Mouse (Mus musculus): ENCODE data around the gene Clcn1. TPM values are rescaled to one million over a fixed set of nuclear protein-coding genes. Genes with fewer than 3 reads are reported as not detected.

Clcn1 gene
- 100 to 1,000 TPM; 145 to 180 (median 166) TPM for total RNA-seq (2022)

DNA sequence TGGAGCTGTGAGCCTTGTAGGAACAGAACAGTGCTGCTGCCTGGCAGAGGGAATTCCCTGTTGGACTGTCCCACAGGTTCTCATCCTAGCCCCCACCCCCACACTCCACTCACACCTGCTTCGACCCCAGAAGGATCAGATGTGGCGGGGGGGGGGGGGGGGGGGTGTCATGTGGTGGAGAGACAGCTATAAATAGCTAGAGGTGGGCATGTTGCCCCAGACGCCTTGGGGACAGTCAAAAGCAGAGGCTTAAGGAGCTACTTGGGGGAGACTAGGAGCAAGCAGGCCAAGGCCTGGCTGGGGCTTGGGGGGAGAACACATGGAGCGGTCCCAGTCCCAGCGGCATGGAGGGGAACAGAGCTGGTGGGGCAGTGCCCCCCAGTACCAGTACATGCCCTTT, at the start of gene Clcn1:
Clcn1 (plus strand) TSS at position 238 of the 400 bp plus-strand sequence.
- DNase-seq (ENCODE audit: low spot score in 2 of 2): peak; percentile 67 to 77

DNA sequence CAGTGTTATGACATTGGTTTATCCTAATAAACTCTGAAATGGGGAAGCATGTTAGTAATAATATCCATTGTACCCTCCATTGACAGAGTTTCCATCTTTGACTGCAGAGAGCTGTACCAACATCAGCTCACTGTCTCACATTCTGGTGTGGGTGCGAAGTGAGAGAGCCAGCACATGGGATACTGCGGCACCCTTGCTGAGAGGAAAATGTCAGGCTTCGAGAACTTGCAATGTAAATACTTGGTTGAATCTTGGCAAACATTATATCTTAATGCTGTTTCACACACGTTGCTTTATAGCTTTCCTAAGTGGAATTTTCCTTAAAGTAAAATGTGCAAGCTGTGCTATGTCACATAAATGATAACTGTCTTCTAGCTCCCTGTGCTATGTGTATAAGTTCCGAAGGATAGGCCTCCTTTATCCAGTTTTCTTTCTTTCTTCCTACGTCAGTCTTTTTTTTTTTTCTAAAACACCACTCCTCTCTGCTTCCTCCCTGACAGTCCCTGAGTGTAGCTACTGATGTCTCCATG, 49.1 kb upstream of the Clcn1 start:
- DNase-seq (ENCODE audit: low spot score in 2 of 2): no peak

DNA sequence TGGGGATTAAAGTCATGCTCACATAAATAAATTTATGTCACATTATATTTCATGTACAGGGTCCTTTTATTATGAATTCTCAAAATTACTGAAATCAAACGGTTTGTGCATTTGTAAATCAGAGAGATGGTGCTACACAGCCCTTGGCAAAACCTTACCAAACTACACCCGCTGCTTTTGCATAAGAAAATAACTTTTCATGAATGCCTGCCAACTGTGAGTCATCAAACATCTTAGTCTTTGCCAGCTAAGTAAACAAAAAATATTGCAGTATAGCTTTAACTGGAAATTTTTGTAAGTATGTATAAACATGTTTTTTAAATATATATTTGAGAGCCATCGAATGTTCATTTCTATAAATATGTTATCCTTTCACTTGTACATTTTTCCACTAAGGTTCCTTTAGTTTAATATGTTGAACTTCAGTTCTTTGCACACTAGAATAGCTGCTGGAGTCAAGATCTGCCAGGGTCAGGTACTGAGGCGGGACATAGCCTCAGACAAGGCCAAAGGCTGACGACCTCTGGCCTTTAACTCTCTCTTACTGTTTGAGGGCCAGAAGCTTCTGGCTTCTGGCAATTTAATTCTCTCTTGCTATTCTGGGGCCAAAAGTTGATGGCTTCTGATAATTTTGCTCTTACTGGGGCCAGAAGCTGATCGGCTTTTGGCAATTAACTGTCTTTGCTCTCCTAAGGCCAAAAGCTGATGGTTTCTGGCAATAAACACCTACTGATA, 45.0 kb upstream of the Clcn1 start:
- DNase-seq (ENCODE audit: low spot score in 2 of 2): no peak

DNA sequence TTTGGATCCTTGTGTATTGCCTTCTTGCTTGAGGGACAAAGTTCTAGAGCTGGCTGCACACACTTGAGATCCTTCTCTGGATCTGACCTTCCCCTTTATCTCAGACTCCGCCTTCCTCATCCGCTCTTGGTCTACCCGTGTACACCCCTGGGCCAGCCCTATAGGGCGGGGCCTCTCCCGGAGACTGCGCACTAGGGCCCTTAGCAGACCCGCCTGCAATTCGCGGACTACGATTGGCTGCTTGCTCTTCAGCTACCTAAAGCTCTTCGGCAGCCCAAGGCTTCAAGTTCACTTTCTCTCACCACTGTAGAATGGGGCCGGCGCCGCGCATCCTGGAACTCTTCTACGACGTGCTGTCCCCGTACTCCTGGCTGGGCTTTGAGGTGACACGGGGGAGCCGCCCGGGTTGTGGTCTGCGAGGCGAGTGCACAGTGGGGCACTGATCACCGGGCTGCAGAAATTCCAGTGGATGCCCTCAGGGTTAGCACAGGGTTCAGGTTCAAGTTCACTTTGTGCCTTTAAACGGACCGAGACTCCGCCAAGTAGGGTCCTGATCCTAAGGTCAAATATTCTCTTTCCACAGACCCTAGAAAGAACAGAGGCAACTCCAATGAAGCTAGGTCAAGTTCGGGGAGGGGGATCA, 40.7 kb upstream of the Clcn1 start, which contains the start of gene Gstk1:
Gstk1 (plus strand) TSS at position 225 of the 643 bp plus-strand sequence.
- DNase-seq (ENCODE audit: low spot score in 2 of 2): peak; percentile 68 to 85

DNA sequence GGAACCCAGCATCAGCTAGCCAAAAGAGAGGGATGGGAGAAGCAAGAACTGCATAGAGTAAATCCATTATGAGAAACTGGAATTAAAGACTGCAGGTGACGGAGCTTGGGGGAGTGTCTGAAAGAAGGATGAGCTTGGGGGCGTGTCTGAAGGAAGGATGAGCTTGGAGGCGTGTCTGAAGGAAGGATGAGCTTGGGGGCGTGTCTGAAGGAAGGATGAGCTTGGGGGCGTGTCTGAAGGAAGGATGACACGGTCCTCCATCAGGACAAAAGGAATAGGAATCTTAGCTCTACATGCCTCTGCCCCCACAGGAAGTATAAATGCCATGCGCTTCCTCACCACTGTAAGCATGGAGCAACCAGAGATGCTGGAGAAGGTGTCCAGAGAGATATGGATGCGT, 39.3 kb upstream of the Clcn1 start:
- DNase-seq (ENCODE audit: low spot score in 2 of 2): peak in 1 of 2 experiments; percentile 28

DNA sequence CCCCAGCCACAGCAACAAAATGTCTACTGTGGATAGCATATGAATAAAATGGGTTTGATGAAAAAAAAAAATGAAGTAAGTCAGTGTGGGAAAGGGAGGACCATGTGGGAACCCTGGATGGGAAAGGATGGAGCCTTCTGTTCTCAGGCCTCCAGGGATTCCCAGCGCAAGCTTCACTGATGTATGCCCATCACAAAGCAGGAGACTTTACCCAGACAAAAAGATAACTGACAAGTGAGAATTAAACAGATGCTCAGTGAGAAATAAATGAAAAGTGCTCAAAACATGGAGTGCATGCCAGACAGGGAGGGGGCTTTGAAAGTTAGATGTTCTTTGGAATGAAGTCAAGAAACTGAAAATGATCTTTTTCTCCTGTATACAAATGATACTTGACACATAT, 38.5 kb upstream of the Clcn1 start:
- no peak for DNase-seq (ENCODE audit: low spot score in 2 of 2)

DNA sequence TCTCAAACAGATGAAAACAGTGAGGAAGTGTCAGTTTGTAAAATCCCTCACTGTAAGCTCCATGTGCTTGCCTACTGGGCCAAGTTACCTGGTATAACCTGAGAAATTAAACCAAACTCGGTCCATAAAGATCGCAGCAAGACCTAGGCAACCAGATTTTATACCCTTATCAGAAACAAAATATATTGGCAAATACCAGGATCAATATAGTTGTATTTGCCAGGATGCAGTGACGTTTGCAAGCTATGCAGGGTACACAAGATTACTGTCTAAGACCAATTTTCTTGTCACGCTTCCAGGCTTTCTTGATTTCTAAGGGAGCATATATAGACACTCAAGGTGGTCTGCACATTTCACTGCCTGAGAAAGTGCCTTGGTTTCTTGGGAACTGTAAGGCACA, 34.7 kb upstream of the Clcn1 start:
- no peak for DNase-seq (ENCODE audit: low spot score in 2 of 2)

DNA sequence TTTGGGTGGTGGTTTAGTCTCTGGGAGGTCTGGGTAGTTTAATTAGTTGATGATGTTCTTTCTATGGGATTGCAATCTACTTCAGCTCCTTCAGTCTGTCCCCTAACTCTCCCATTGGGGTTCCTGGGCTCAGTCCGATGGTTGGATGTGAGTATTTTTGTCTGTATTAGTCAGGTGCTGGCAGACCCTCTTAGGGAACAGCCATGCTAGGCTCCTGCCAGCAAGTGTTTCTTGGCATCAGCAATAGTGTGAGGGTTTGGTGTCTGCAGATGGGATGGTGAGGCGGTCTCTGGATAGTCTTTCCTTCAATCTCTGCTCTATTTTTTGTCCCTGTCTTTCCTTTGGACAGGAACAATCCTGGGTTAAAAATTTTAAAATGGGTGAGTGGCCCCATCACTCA, 33.4 kb upstream of the Clcn1 start:
- no peak for DNase-seq (ENCODE audit: low spot score in 2 of 2)

DNA sequence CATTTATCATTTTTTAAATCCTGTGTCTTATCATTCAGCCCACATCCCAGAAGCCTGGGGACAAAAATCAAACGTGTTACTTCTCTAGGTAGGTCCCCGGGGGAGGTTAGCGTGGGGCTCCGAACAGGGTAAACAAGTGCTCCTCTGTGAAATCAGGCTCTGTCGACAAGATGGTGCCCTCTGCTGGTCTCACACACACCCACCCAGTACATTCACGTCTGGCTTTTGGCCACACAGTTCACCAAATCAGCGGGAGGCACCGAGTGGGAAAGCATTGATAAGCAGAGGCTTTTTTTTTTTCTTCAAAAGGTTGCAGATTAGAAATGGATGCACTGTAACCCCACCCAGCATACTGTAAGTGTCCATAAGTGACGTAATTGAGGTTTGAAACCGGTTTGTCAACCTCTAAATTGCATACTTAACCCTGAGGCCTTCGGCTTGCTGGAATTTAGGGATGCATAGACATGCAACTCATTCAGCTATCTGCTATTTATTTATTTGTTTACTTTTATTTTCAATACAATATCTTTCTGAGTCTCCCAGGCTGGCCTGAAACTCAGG, 29.1 kb upstream of the Clcn1 start:
- DNase-seq (ENCODE audit: low spot score in 2 of 2): peak in 1 of 2 experiments; percentile 32

DNA sequence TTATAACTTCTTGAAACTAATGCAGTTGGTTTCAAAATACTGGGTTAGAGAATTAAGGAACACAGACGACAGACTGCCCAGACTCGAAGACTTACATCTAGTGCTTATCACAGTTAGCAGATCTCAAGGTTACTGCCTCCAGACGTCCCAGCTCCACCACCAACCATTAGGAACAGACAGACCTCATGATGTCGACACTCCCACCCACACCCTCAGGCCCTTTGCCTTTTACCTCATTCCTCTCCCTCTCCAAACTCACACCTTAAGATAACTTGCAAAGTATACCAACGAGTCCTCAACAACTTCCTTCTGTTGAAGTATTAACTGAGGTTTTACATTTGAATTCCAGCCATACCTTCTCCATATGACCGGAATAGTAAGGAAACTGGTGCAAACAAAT, 26.1 kb upstream of the Clcn1 start:
- no peak for DNase-seq (ENCODE audit: low spot score in 2 of 2)

DNA sequence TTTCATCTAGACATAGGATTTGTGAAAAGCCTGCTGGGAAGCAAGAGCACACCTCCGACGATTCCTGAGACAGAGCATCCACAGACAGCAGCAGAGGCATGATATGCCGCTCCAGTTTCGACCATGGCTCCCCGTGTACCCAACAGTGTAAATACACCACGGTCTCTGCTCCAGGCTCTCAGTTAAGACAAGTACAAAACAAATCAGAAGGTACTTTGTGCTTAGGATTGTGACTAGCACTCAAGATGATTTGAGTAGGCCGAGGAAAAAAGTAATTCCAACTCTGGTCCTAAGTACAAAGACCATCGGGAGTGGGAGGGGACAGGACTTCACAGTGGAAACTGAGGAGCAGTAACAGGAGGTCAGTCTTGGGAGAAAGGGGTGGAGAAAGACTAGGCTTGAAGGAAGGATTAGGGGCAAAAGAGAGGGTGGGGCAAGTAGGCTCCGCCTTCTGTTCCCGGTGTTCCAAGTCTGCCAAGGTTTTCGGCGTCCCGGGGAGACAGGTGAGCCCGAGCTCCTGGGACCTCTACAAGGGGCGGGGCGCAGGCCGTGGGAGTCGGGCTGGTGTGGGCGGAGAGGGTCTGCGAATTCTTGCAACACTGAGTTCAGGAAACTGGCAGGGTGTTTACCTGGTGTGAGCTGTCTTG, 24.8 kb upstream of the Clcn1 start, which contains the start of gene Tmem139:
Tmem139 (plus strand) TSS at position 447 of the 647 bp plus-strand sequence.
- DNase-seq (ENCODE audit: low spot score in 2 of 2): no peak

DNA sequence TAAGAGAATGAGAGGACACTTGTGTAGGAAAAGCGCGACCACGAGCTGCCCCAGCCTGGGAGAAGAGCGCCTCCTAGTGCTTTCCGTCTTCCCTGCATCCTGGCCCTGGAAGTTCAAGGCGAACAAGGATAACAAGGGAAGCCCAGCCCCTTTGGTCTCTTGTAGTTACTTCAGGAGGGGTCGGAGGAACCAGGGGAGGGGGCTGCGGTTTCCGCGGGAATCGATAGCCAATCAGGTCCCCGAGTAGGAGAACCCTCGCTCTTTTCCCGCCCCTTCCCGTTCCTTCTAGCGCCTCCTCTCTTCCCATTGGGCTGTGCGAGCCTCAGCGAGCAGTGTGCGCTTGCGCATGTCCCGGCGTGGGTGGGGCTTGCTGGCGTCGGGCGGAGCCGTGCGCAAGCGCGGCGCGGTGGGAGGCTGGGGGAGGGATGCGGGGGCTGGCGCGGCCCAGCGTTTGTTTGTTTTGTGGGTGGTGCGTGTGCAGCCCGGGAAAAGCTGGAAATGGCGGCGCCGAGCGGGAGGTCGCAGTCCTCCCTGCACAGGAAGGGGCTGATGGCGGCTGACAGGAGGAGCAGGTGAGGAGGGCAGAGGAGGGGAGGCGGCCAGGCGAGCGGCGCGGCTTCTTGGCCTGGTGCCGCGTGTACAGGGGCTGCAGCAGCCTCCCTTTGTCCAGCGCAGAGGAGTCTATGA, 21.7 kb upstream of the Clcn1 start, which contains the start of gene Casp2:
Casp2 (plus strand) TSS at position 360 of the 687 bp plus-strand sequence.
- peak; percentile 97 to 98 for DNase-seq (ENCODE audit: low spot score in 2 of 2)

DNA sequence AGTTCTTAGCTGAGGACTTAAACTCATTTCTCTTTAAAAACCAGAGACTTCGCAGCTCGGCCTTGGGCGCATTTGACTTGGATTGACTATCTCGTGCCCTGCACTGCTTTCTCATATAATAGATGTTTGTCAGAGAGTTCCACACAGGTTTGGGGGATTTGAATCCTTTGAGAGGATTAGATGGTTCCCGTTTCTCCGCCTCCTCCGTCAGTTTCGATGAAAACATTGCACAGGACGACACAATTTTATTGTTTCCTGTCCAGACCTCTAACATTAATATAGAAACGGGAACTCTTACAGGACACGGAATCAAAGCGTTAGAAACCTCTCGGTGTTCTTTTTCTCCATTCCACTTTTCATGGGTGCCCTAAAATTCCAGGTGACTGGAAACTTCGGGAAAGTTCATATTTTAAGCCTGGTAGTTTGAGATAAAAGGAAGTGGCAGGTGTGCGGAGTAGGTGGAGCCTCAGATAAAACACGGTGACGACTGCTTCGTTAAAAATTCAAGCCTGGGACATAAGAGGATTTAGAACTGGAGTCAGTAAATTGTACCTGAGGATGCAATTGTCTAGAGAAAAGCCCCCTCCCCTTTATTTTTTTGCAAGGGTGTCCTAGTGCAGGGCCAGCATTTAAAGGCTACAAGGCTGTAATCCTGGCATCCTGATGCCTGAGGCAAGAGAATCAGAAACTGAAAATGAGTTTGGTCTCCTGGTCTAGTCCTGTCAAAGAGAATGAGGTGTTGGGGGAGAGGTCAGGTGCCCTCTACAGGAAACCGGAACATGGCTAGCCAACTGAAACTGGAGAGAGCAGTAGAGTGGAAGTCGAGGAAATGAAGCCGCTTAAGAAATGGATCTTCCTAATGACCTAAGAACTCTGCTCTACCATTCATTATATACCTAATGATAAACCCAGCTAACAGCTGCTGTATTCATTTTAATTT, 20.8 kb upstream of the Clcn1 start:
- no peak for DNase-seq (ENCODE audit: low spot score in 2 of 2)

DNA sequence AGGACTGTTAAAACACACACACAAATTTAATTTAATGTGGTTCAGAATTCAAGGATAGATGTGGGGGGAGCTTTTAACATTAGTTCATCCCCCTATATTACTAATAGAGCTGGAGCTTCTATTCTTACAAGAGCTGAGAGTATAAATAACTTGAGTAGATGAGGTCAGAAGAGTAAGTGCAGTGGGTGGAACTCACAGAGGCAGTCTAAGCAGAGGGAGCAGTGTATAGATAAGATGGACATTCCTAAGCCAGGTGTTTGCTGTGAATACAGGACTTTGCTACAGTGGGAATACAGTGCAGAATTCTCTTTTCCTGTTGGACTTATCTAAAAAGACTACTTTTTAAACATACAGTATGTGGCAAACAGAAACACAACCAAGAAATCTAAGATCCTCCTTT, 15.7 kb upstream of the Clcn1 start:
- DNase-seq (ENCODE audit: low spot score in 2 of 2): no peak

DNA sequence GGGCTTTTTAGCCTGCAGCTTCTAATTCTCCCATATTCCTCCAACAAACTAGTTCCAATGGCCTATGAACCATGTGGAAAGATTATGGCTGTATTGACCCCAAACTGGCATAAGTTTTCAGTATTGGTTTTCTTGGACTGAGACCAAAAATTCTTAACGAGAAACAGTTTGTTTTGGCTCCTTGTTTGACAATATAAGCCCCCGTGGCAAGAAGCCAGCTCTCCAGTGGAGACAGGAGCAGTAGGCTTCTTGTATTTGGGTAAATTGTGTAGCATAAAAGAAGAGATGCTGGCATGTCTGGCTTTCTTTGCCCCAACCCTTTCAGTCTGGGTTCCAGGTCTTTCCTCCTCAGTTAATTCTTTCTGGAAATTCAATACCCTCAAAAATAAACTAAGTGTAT, 10.3 kb upstream of the Clcn1 start:
- no peak for DNase-seq (ENCODE audit: low spot score in 2 of 2)

DNA sequence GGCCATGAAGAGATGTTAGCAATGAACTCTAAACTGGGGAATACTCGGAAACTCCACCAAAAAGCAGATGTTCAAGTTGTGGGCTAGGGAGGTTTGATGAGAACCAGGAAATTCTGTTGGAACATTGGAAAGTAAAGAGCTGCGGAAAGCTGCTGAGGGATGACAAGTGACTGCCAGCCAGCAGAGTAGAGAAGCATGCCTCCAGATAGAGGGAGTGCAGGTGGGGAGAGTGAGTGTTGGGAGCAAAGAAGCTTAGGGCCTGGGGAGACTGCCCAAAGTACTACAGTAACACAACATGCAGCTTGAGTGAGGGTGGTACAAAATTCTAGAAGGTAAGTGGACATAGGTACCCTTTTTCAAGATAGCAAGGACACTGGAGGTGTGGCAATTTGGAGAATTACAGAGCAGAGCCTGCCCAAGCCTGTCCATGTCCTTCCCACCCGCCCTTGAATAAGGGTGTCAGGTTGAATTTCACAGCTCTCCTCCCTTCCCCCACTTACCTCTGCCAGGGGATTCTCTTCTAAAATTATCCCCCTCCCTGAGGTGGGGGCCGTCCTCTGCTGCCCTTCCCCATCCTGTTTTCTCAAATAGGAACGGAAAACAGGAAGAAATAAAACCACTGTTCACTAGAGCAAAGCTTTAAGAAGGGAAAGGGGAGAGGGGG, 3.5 kb upstream of the Clcn1 start:
- DNase-seq (ENCODE audit: low spot score in 2 of 2): peak; percentile 28 to 38

DNA sequence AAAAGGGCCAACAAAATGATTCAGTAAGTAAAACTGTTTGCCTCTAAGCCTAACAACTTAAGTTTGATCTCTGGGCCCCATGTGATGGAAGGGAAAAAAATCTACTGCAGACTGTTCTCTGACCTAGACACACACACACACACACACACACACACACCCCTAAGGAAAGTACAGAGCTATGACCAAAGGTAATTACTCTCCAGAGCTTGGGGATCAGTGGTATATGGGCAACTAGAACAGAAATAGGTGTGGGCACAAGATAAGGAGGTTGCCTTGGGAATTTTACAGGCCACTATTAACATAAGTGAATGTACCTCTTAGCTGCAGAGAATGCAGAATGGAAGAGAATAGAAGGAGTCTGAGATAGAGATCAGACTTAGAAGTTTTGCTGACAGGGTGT, 1.1 kb downstream of the Clcn1 start:
- DNase-seq (ENCODE audit: low spot score in 2 of 2): no peak

DNA sequence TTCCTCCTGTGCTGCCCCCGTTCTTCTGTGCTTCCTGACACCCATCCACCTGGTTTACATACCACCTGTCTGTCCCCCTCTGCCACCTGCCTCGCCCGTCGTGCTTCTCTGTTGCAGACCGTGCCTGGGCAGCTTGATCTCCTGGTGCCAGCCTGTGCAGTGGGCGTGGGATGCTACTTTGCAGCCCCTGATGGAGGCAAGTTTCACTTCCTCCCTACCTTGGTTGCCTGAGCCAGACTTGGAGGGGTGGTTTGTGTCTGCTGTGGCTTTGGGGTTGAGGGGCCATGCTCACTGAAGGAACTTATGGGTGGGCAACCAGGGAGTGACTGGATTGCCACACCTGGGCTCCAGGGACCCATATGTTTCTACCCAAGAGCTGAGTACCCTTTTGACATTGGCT, 6.8 kb downstream of the Clcn1 start:
- no peak for DNase-seq (ENCODE audit: low spot score in 2 of 2)

DNA sequence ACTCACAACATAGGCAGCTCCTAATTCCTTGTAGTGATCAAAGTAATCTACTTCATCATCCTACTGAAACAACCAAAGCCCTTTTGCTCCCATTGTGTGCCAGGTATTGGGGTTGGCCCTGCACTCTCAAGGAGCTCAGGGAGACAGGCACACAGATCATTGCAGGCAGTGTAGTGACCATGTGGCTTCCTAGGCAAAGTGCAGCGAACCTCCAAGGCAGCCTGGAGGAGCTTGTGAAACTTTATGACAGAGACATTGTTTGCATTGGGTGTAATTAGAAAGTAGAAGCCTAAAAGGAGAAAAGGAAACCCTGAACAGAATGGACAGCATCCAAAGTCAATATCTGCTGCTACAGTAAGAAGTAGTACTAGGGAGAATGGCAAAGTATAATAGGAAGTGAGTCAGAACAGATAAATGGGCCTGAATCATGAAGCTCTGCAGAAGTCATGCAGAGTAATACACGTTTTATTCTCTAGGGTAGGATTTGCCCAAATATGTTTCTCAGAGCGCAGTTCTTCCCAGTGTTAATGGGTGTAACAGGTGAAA, 9.1 kb downstream of the Clcn1 start:
- no peak for DNase-seq (ENCODE audit: low spot score in 2 of 2)

Measured in gastrocnemius, adult 8-10 months (tissue).